Mouse (Mus musculus): ENCODE data around the gene Mdga1.
A peak's percentile ranks its signal among the peaks of the same experiment; 100 is the strongest.

The Mdga1 gene

GRCm38 (mm10) chr17:29886655-29887251 lies 83.1 kb downstream of the Mdga1 start:
- DNase-seq (ENCODE audit: low spot score in 2 of 2) = no peak

- DNase-seq (ENCODE audit: low spot score in 2 of 2) = no peak
Observed at GRCm38 (mm10) chr17:29886061-29886460, 83.8 kb downstream of the Mdga1 start.

- no peak for DNase-seq (ENCODE audit: low spot score in 2 of 2)
Observed at GRCm38 (mm10) chr17:29884596-29884995, 85.3 kb downstream of the Mdga1 start.

GRCm38 (mm10) chr17:29883351-29883750 lies 86.5 kb downstream of the Mdga1 start:
- no peak for DNase-seq (ENCODE audit: low spot score in 2 of 2)

- DNase-seq (ENCODE audit: low spot score in 2 of 2) = peak in 1 of 2 experiments; percentile 47
Observed at GRCm38 (mm10) chr17:29882885-29883284, 87.0 kb downstream of the Mdga1 start.

- DNase-seq (ENCODE audit: low spot score in 2 of 2) = no peak
Observed at GRCm38 (mm10) chr17:29880251-29880650, 89.6 kb downstream of the Mdga1 start.

- DNase-seq (ENCODE audit: low spot score in 2 of 2) = no peak
Observed at GRCm38 (mm10) chr17:29878990-29879389, 90.9 kb downstream of the Mdga1 start.

GRCm38 (mm10) chr17:29874082-29874679 lies 95.7 kb downstream of the Mdga1 start:
- DNase-seq (ENCODE audit: low spot score in 2 of 2) = no peak

- peak in 1 of 2 experiments; percentile 31 for DNase-seq (ENCODE audit: low spot score in 2 of 2)
Observed at GRCm38 (mm10) chr17:29873580-29874015, 96.3 kb downstream of the Mdga1 start.

GRCm38 (mm10) chr17:29870316-29870715 lies 99.6 kb downstream of the Mdga1 start:
- DNase-seq (ENCODE audit: low spot score in 2 of 2) = no peak

GRCm38 (mm10) chr17:29865914-29866313 lies 104.0 kb downstream of the Mdga1 start:
- no peak for DNase-seq (ENCODE audit: low spot score in 2 of 2)

- DNase-seq (ENCODE audit: low spot score in 2 of 2) = no peak
Observed at GRCm38 (mm10) chr17:29864440-29864839, 105.4 kb downstream of the Mdga1 start.

GRCm38 (mm10) chr17:29859788-29860283 lies 110.1 kb downstream of the Mdga1 start:
- no peak for DNase-seq (ENCODE audit: low spot score in 2 of 2)

GRCm38 (mm10) chr17:29858764-29859163 lies 111.1 kb downstream of the Mdga1 start:
- no peak for DNase-seq (ENCODE audit: low spot score in 2 of 2)

- no peak for DNase-seq (ENCODE audit: low spot score in 2 of 2)
Observed at GRCm38 (mm10) chr17:29855702-29856580, 113.9 kb downstream of the Mdga1 start.

- no peak for DNase-seq (ENCODE audit: low spot score in 2 of 2)
Observed at GRCm38 (mm10) chr17:29854835-29855234, 115.1 kb downstream of the Mdga1 start.

- no peak for DNase-seq (ENCODE audit: low spot score in 2 of 2)
Observed at GRCm38 (mm10) chr17:29854388-29854787, 115.5 kb downstream of the Mdga1 start.

- DNase-seq (ENCODE audit: low spot score in 2 of 2) = peak in 1 of 2 experiments; percentile 37
Observed at GRCm38 (mm10) chr17:29852846-29853486, 116.9 kb downstream of the Mdga1 start.

- DNase-seq (ENCODE audit: low spot score in 2 of 2) = no peak
Observed at GRCm38 (mm10) chr17:29849436-29849797, 120.5 kb downstream of the Mdga1 start.

- DNase-seq (ENCODE audit: low spot score in 2 of 2) = peak; percentile 38 to 52
Observed at GRCm38 (mm10) chr17:29848793-29849435, 121.0 kb downstream of the Mdga1 start.

- DNase-seq (ENCODE audit: low spot score in 2 of 2) = no peak
Observed at GRCm38 (mm10) chr17:29847291-29847690, 122.6 kb downstream of the Mdga1 start.
